Mouse (Mus musculus): ENCODE results near the gene Rhbdf1.

GRCm38 (mm10) chr11:32224468-32225139 lies 2.5 kb upstream of the Rhbdf1 start:
- TF ChIP-seq CTCF (IDR thresholded peaks at IDR 0.05; ENCODE audit: low read depth) (no peak), EP300 (IDR thresholded peaks at IDR 0.05; ENCODE audit: low read depth) (no peak)

Data from liver, postnatal 0 days (tissue).